19 mouse cellular contexts compared by ENCODE assay signal in the genomic region with DNA sequence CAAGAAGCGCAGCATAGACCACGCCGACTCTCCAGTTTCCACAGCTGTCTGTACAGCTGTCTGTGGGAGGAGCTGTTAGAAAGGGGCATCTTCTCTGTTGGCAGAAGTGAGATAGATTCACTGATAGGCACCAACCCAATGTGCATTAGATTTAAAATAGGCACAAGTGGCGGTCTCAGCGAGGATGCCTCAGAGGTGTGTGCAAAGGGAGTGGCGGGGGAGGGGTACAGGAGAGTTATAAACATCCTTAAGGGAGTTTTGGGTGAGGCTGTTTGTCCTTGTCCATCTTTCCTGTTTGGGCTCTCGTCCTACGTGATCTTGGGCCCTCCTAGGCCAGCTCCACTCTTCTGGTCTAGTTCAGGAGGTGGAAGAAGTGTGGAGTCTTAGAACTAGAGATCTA. TPM values are rescaled to one million over a fixed set of nuclear protein-coding genes. Genes with fewer than 3 reads are reported as not detected.
DNase-seq lines count a peak whose midpoint lies in the region; ATAC-seq lines count a peak whose summit lies in the region.
"Had no signal": no experiment of that assay in that cellular context is flagged by ENCODE, and none has a peak within 500 bp of the region (broad histone marks: within the 10 kb centered on the region; RNA-seq: fewer than 3 reads in every experiment).

No protein-coding gene starts in this region.

- peak; percentile 28 for ATAC-seq in CD4-positive, CD25-positive, alpha-beta regulatory T cell, adult 4 months
- ATAC-seq in activated CD4-positive, CD25-positive, alpha-beta regulatory T cell, adult 4 months: peak; percentile 27
- ATAC-seq in megakaryocyte-erythroid progenitor cell, adult 5-6 weeks (replicated peaks; ENCODE audit: low FRiP score, low TSS enrichment, poor library complexity, severe bottlenecking): 0 out of 2 replicates have a peak, but pooled peaks have one; percentile 41
- ATAC-seq: forebrain, embryonic 14.5 days; Patski had no signal

- DNase-seq in thymus, postnatal 4 days: peak; percentile 61
- no peak for DNase-seq in kidney, postnatal 14 days
- no peak for DNase-seq in urinary bladder, postnatal 10 days (ENCODE audit: low spot score)
- DNase-seq in layer of hippocampus, adult 8-10 months (ENCODE audit: low spot score in 2 of 2): no peak
- DNase-seq: adrenal gland, adult 8-10 months; adrenal gland, postnatal 36 days; cerebellum, adult 2 months; cerebellum, postnatal 14 days; embryo, embryonic 11 days; gastrocnemius, adult 2 months; gastrocnemius, postnatal 25 days; heart, postnatal 10 days had no signal

RNA-seq across cellular contexts. Expression of a gene that starts 17.3 kb away (rescaled TPM):
- polyA plus RNA-seq in CD4-positive, CD25-positive, alpha-beta regulatory T cell, adult 4 months (2017; shearing (Covaris generic)): 100 to 1,000 TPM; 123 to 154 TPM
- polyA plus RNA-seq in activated CD4-positive, CD25-positive, alpha-beta regulatory T cell, adult 4 months (2017; shearing (Covaris generic)): 10 to 100 TPM; 75.8 to 85.7 TPM
- 5.2 and 7.0 TPM in 2 replicates for total RNA-seq in megakaryocyte-erythroid progenitor cell, adult 5-6 weeks (2014; fragmentation: Nextera tagmentation)
- total RNA-seq in megakaryocyte-erythroid progenitor cell, adult 5-6 weeks (2017): 2.3 and 7.3 TPM in 2 replicates
- total RNA-seq in layer of hippocampus, adult 8-10 months (2022): 1 to 10 TPM in 2 of 4 experiments, under 1 TPM in 1, not detected in 1; 0.50 to 3.1 (median 2.8) TPM
- polyA plus RNA-seq: erythroblast, embryonic 14.5 days had no signal

RNA-seq across cellular contexts. Expression of a gene that starts 17.9 kb away (rescaled TPM):
- polyA plus RNA-seq in CD4-positive, CD25-positive, alpha-beta regulatory T cell, adult 4 months (2017; shearing (Covaris generic)): 1 to 10 TPM in 1 of 2 experiments, under 1 TPM in 1; 0.34 to 1.2 TPM
- polyA plus RNA-seq in activated CD4-positive, CD25-positive, alpha-beta regulatory T cell, adult 4 months (2017; shearing (Covaris generic)): under 1 TPM; 0.42 to 0.51 TPM
- total RNA-seq in megakaryocyte-erythroid progenitor cell, adult 5-6 weeks (2014; fragmentation: Nextera tagmentation): 2.5 and 3.6 TPM in 2 replicates
- 10.7 and 28.8 TPM in 2 replicates for total RNA-seq in megakaryocyte-erythroid progenitor cell, adult 5-6 weeks (2017)
- total RNA-seq in layer of hippocampus, adult 8-10 months (2022): 1 to 10 TPM; 6.5 to 7.9 (median 7.0) TPM
- polyA plus RNA-seq: heart, embryonic 14.5 days had no signal

RNA-seq across cellular contexts. Expression of a gene that starts 45.0 kb away (rescaled TPM):
- 1 to 10 TPM; 2.3 to 4.3 TPM for polyA plus RNA-seq in CD4-positive, CD25-positive, alpha-beta regulatory T cell, adult 4 months (2017; shearing (Covaris generic))
- 1 to 10 TPM; 1.9 to 2.1 TPM for polyA plus RNA-seq in activated CD4-positive, CD25-positive, alpha-beta regulatory T cell, adult 4 months (2017; shearing (Covaris generic))
- total RNA-seq in megakaryocyte-erythroid progenitor cell, adult 5-6 weeks (2014; fragmentation: Nextera tagmentation): 6.3 and 9.5 TPM in 2 replicates
- 6.2 and 7.1 TPM in 2 replicates for total RNA-seq in megakaryocyte-erythroid progenitor cell, adult 5-6 weeks (2017)
- total RNA-seq in layer of hippocampus, adult 8-10 months (2022): 10 to 100 TPM; 12.1 to 14.2 (median 13.1) TPM
